Mouse (Mus musculus) bone marrow, adult 2 months (tissue): ENCODE measurements around the gene Nyap1.

ENCODE experiments used
- CTCF ChIP-seq: fragments of 200-500 bp; IDR thresholded peaks from 2 replicates; pipeline ENCODE4 v1.5.1; 2011; ENCODE audit warnings: low read length, control low read depth; ENCODE audit not compliant: control insufficient read depth, insufficient read depth
- POLR2A ChIP-seq: fragments of 200-500 bp; IDR thresholded peaks from 2 replicates; pipeline ENCODE4 v1.6.1; 2011; ENCODE audit warnings: low read depth, mild to moderate bottlenecking, control low read depth, low read length, borderline replicate concordance; ENCODE audit not compliant: control insufficient read depth

DNA sequence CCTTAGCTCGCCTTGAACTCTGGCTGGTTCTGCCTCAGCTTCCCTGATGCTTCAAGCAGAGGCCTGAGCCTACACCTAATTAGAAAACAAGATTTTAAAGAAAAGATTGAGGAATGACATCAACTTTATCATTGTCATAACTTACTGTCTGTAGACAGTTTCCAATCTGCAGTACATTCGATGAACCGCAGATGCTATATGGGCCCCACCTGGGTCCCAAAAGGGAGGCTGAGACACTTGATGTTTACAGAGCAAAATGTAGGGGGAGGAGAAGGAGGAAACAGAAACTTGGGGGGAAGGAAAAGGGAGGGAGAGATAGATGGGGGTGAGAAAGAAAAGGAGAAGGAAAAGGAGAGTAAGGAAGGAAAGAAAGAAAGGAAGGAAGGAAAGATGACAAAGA lies 51.4 kb downstream of the Nyap1 start:
- no peak for TF ChIP-seq CTCF
- no peak for TF ChIP-seq POLR2A
